Mouse (Mus musculus) neutrophil, adult 83 days (primary cell): ENCODE data around the gene Wdr70. TPM values are rescaled to one million over a fixed set of nuclear protein-coding genes. Genes with fewer than 3 reads are reported as not detected.

Source experiments
- total RNA-seq, 2 experiments: library from RNA; stranded (reverse); gene quantifications; one replicate each; pipeline ENCODE4 v1.2.4; 2023

Gene Wdr70
- total RNA-seq: 10 to 100 TPM; 16.9 to 19.5 TPM

GRCm38 (mm10) chr15:8098774-8099749 is at the start of gene Wdr70:
Gene Wdr70, minus strand, starts transcription at chr15:8099209.

GRCm38 (mm10) chr15:8108966-8109743 is 10.1 kb upstream of the Wdr70 start, which contains the start of gene Nup155:
Gene Nup155, plus strand, starts transcription at chr15:8109273.

Other genes starting within 250 kb of the Wdr70 start
- 10 to 100 TPM; 23.9 to 28.4 TPM for gene Nup155, start 10.1 kb upstream of the Wdr70 start, total RNA-seq
- 1 to 10 TPM; 5.6 to 5.7 TPM for gene Cplane1, start 69.9 kb upstream of the Wdr70 start, total RNA-seq